Mouse (Mus musculus) embryonic stem cell, embryonic (primary cell): ENCODE data around the gene Kif6.

Experiments used
- CTCF ChIA-PET, 4 experiments: fragments of 300-600 bp in 2 of 4; fragments of 350-600 bp in 2 of 4; sonication (Branson Sonifier 250); formaldehyde crosslinking; loops; one replicate each; lab custom pipeline; 2022; ENCODE audit warnings: inconsistent platforms in 2 of 4; lab: Charles Lee
- POLR2A ChIA-PET, 4 experiments: fragments of 300-600 bp in 2 of 4; fragments of 350-600 bp in 2 of 4; sonication (Branson Sonifier 250); formaldehyde crosslinking; loops; one replicate each; lab custom pipeline; 2022; ENCODE audit warnings: antibody characterized with exemption in 4 of 4, inconsistent platforms in 1 of 4; lab: Charles Lee

Gene Kif6

GRCm38 (mm10) chr17:49855785-49856184, 240.8 kb downstream of the Kif6 start:
- ChIA-PET CTCF (interaction anchor here in 2 of 4 experiments (0.5 to 1.0 kb wide), 3 partner anchors 43 to 369 kb away, joined by 3 to 4 read pairs (median 3); no protein-coding TSS in a partner anchor), POLR2A (interaction anchor here in 2 of 4 experiments (0.6 to 1.1 kb wide), 2 partner anchors 27 to 721 kb away, joined by 3 read pairs; no protein-coding TSS in a partner anchor)

DNA sequence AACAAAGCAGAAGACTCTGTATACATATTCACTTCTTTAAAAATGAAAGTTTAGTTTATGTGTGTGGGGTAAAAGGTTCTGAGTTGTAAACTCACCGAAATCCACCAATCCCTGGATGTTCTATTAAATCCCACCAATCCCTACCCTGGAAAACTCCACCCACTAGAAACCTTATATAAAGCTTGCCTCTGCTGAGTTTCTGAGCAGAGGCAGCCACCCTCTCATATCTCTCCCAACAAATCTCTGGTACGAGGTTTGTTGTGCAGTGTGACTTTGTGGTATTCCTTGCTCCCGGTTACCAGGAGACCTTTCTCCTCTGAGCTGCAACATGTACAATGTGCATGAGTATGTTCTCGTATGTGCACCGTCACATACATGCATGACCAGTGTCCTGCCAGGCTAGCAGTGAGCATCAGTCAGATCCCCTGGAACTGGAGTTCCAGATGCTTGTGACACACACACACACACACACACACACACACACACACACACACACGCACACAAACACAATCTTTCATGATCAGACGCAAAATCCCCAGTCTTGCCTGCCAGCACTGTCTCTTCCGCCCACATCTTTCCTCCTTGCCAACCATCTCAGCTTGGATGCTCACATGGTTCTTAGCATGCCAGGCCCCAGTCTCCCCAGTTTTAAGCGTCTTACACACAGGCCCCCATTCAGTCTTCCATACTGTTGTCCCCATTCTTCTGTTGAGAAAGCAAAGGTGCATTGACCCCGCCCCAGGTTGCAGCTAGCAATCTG, 245.3 kb downstream of the Kif6 start:
- CTCF ChIA-PET = no interaction called here
- POLR2A ChIA-PET = no interaction called here

GRCm38 (mm10) chr17:49863597-49863996, 248.7 kb downstream of the Kif6 start:
- POLR2A ChIA-PET = interaction anchor here in 1 of 4 experiments (1.2 kb wide), 1 partner anchor 12 kb away, joined by 3 read pairs; no protein-coding TSS in a partner anchor
- CTCF ChIA-PET = no interaction called here

DNA sequence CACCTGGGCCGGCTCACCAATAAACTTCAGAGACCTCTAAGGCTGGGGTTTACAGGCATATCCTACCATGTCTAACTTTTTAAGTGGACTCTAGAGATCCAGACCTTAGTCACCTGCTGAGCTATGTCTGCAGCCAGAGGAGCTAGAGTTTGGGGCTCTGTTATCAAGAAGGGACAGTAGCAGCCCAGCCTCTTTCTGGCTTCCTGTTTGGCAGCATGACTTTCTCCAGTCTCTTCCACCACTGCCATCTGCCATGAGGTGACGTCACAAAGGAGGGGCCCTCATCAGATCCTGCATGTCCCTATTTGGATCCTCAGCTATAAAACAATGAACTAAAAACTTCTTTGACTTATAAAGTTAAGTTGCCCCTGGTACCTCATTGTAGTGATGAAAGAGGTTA, 250.7 kb downstream of the Kif6 start:
- CTCF ChIA-PET = interaction anchor here in 3 of 4 experiments (0.6 to 0.9 kb wide), 3 partner anchors 33 to 119 kb away, joined by 3 to 5 read pairs (median 3); no protein-coding TSS in a partner anchor
- POLR2A ChIA-PET = interaction anchor here in 1 of 4 experiments (1.8 kb wide), 1 partner anchor 10 kb away, joined by 5 read pairs; no protein-coding TSS in a partner anchor

DNA sequence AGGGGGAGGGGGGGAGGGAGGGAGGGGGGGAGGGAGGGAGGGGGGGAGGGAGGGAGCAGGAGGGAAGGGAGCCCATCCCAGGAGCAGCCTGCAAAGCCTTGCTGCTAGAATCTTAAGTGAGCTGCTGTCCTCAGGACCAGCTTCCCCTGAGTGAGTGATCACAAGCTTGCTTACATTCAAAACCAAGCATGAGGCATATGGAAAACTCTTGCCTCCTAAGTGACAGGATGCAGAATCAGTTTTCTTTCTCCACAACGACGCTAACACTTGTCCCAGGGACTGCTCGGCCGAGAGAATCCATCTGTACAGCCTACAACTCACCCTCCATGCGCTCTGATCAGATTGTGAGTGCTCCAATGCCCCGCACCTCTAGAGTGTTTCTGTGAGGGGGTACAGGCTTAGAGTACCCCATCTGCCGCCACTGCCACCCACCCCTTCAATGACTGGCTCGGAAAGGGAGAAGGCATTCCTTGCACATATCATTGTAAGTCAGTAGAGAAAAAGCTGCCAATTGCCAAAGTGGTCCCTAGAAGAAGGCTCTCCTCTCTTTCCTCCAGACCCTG, 251.8 kb downstream of the Kif6 start:
- CTCF ChIA-PET = interaction anchor here in 1 of 4 experiments (1.0 kb wide), 1 partner anchor 9 kb away, joined by 3 read pairs; no protein-coding TSS in a partner anchor
- POLR2A ChIA-PET = interaction anchor here in 1 of 4 experiments (0.5 to 1.8 kb wide), 2 partner anchors 9 to 76 kb away, joined by 3 to 5 read pairs; no protein-coding TSS in a partner anchor

- ChIA-PET POLR2A (interaction anchor here in 1 of 4 experiments (0.5 to 1.8 kb wide), 2 partner anchors 8 to 77 kb away, joined by 3 to 5 read pairs; no protein-coding TSS in a partner anchor), CTCF (interaction anchor here in 1 of 4 experiments (1.0 kb wide), 1 partner anchor 8 kb away, joined by 3 read pairs; no protein-coding TSS in a partner anchor)
Observed at GRCm38 (mm10) chr17:49867321-49868137, 252.6 kb downstream of the Kif6 start.

- CTCF ChIA-PET = interaction anchor here in 1 of 4 experiments (1.2 kb wide), 1 partner anchor 30 kb away, joined by 3 read pairs; no protein-coding TSS in a partner anchor
- POLR2A ChIA-PET = interaction anchor here in 1 of 4 experiments (0.7 kb wide), 1 partner anchor 193 kb away, joined by 3 read pairs; no protein-coding TSS in a partner anchor
Observed at GRCm38 (mm10) chr17:49869246-49869645, 254.3 kb downstream of the Kif6 start.

- ChIA-PET POLR2A (no interaction called here), CTCF (no interaction called here)
Observed at GRCm38 (mm10) chr17:49872305-49872704, 257.4 kb downstream of the Kif6 start.

DNA sequence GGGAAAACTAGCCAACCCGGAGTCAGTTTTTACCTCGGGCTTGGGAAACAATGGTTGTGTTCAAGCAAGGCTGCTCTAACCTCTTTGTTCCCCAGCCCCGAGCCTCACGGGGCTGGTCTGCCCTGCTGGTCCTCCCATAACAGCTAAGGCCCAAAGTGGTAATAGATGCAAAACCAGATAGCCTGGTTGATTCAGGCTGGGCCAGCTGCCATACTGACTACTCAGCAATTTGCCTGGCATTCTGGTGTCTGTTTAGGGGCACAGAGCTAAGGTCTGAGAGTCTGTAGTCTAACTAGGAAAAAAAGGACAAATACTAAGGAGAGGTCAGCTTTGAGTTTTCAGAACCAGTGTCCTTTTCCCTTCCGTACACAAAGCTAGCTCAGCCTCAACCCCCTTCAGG, 259.8 kb downstream of the Kif6 start:
- POLR2A ChIA-PET = interaction anchor here in 1 of 4 experiments (1.0 to 1.1 kb wide), 2 partner anchors 12 to 13 kb away, joined by 3 read pairs; no protein-coding TSS in a partner anchor
- CTCF ChIA-PET = interaction anchor here in 1 of 4 experiments (0.9 kb wide), 1 partner anchor 24 kb away, joined by 6 read pairs; no protein-coding TSS in a partner anchor

DNA sequence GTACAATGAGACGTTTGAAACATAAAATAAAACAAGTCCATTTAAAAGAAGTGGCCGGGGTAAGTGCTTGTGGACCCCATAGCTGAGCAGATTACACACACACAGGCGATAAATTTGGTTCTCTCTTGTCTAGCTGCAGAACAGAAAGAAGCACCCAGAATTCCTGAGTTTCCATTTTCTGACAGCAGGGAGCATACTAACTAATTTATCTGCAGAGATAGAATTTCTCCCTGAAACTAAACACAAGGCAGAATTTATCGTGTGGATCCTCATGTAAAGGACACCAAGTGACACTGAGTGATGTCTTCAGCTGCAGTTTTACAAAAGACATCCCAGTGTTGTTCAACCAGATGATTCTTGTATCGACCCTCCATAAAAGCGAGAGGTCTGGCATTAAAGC, 260.5 kb downstream of the Kif6 start:
- POLR2A ChIA-PET = interaction anchor here in 2 of 4 experiments (1.0 to 2.1 kb wide), 7 partner anchors 9 to 81 kb away, joined by 3 to 17 read pairs (median 5); no protein-coding TSS in a partner anchor
- CTCF ChIA-PET = interaction anchor here in 2 of 4 experiments (0.9 to 1.3 kb wide), 2 partner anchors 23 to 24 kb away, joined by 4 to 6 read pairs; no protein-coding TSS in a partner anchor

DNA sequence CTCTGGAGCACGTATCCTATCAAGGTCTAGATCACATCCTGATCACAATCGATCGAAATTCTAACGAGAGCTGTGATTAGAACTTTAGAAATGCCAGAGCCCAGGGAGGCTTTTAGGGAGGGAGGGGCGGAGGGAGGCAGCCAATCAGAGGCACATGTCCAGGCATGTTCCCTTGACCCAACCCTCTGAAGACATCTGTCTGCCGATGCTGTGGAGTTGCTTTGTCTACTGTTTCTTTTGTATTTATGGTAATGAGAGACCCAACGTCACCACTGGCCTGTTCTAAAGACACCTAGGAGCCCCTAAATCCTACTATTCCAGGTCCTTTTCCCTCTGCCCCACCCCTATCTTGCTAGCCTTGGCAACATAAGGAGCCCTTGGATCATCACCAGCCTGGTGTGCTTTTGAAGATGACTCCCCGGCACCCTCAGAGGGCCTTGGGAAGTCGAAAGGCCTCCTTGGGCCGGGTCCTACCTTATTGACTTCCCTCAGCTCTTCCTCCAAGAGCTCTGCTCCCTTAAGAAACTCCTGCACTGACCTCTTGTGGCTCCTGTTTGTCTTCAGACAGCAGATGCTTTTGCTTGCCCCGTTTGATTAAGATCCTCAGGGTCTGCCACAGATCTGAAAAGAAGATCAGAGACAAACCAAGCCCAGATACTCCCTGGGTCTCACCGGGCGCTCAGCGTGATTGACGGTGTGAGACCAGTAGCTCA, 261.2 kb downstream of the Kif6 start:
- POLR2A ChIA-PET = interaction anchor here in 2 of 4 experiments (1.0 to 2.1 kb wide), 8 partner anchors 9 to 346 kb away, joined by 3 to 17 read pairs (median 4); no protein-coding TSS in a partner anchor
- CTCF ChIA-PET = interaction anchor here in 2 of 4 experiments (0.6 to 1.3 kb wide), 4 partner anchors 9 to 23 kb away, joined by 3 to 4 read pairs (median 4); no protein-coding TSS in a partner anchor

- CTCF ChIA-PET = interaction anchor here in 2 of 4 experiments (0.7 to 1.5 kb wide), 2 partner anchors 9 to 186 kb away, joined by 3 read pairs; no protein-coding TSS in a partner anchor
- POLR2A ChIA-PET = no interaction called here
Observed at GRCm38 (mm10) chr17:49880919-49881744, 266.2 kb downstream of the Kif6 start.

DNA sequence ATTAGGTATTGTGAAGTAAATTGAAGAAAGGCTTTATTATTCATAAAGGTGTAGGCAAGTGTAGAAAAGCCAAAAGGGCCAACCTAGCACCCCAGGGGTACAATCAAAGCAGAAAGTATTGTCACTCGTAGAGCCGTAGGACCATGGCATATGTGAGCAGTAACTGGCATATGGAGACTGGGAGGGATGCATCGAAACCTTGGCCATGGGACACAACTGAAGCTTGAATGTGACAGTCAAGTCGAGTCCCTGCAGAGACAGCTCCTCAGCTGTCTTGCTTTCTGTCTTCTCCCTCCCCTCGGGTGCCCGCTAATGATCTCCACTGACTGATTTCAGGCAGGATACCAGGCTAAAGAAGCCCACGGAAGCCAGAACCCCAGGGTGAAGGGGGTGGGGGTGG, 266.9 kb downstream of the Kif6 start:
- POLR2A ChIA-PET = no interaction called here
- CTCF ChIA-PET = no interaction called here

- ChIA-PET CTCF (interaction anchor here in 3 of 4 experiments (0.6 to 5.0 kb wide), 7 partner anchors 12 to 347 kb away, joined by 3 to 33 read pairs (median 3); no protein-coding TSS in a partner anchor), POLR2A (interaction anchor here in 1 of 4 experiments (1.0 kb wide), 1 partner anchor 13 kb away, joined by 3 read pairs; no protein-coding TSS in a partner anchor)
Observed at GRCm38 (mm10) chr17:49883136-49883755, 268.3 kb downstream of the Kif6 start.

DNA sequence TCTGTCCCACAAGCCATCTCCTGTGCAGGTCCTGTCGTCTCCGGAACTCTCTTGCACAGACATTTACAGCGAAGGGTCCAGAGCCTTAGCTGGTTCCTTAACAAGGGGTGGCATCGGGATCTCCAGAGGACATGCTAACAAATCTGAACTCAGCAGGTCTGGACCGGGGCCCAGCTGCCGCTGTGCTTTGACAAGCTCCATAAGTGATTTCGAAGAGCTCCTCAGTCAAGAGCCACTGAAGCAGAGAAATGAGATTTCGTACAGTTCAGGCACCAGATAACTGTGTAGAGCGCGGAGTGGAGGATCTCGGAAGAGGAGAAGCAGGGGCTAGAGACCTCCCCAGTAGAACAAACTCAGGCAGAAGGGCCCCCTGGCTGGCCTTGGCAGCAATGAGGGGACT, 270.1 kb downstream of the Kif6 start:
- POLR2A ChIA-PET = interaction anchor here in 2 of 4 experiments (0.5 to 3.7 kb wide), 3 partner anchors 9 to 356 kb away, joined by 5 to 17 read pairs (median 10); no protein-coding TSS in a partner anchor
- CTCF ChIA-PET = interaction anchor here in 2 of 4 experiments (1.2 to 5.0 kb wide), 4 partner anchors 14 to 354 kb away, joined by 3 to 33 read pairs (median 4); no protein-coding TSS in a partner anchor
